22 mouse cellular contexts compared by ENCODE assay signal in the genomic region with DNA sequence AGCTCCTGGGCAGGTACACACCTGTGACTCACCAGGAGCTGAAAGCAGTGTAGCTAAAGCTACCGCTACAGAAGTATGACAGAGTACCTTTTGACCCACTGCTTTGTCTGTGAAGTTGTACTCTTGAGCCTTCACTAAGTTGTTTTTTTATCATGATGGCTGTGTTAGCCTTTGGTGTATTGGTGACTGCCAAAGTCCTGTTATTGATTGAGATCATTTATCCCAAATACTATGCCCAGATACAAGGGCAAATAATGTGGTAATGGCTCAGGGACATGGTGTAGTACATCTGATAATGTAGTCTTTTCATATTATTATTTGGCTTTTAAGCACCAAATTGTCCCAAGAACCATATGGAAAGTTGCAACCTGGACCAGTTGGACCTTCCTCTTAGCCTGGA. TPM values are rescaled to one million over a fixed set of nuclear protein-coding genes. Genes with fewer than 3 reads are reported as not detected.
DNase-seq lines count a peak whose midpoint lies in the region; ATAC-seq and TF ChIP-seq lines count a peak whose summit lies in the region.
"Had no signal": no experiment of that assay in that cellular context is flagged by ENCODE, and none has a peak within 500 bp of the region (broad histone marks: within the 10 kb centered on the region; RNA-seq: fewer than 3 reads in every experiment).

No protein-coding gene starts in this region.

- H3K27me3 ChIP-seq in liver, postnatal 0 days (ENCODE audit: insufficient read depth, low read length) = no peaks in the 10 kb centered on the region
- no peaks in the 10 kb centered on the region for H3K27me3 ChIP-seq in liver, embryonic 12.5 days (replicated peaks)
- H3K27me3 ChIP-seq: CH12.LX; embryonic facial prominence, embryonic 12.5 days; forebrain, embryonic 13.5 days; forebrain, embryonic 15.5 days had no signal

- H3K4me1 ChIP-seq in liver, postnatal 0 days (ENCODE audit: insufficient read depth) = peaks cover 13% of the 10 kb centered on the region
- H3K4me1 ChIP-seq in liver, embryonic 12.5 days = peaks cover 34% of the 10 kb centered on the region
- H3K4me1 ChIP-seq: forebrain, embryonic 13.5 days; forebrain, embryonic 15.5 days had no signal

- H3K27ac ChIP-seq in gastrocnemius, adult 2 months = peak overlapping the region; percentile 91
- peak overlapping the region; percentile 46; the same call in 1 of the 2 replicates for H3K27ac ChIP-seq in liver, postnatal 0 days (ENCODE audit: low read depth)
- H3K27ac ChIP-seq in liver, embryonic 12.5 days = no peak overlapping the region
- H3K27ac ChIP-seq: embryonic facial prominence, embryonic 10.5 days; embryonic facial prominence, embryonic 12.5 days; forebrain, embryonic 13.5 days; forebrain, embryonic 15.5 days had no signal

- DNase-seq in gastrocnemius, adult 2 months = no peak
- no peak for DNase-seq in gastrocnemius, postnatal 4 days (ENCODE audit: low spot score in 2 of 2)
- no peak for DNase-seq in liver, postnatal 0 days
- no peak for DNase-seq in layer of hippocampus, adult 9-10 months (ENCODE audit: low spot score)
- DNase-seq: adrenal gland, adult 2 months; adrenal gland, postnatal 10 days; adrenal gland, postnatal 25 days; B cell, adult 2 months; cerebellum, adult 11 months; cerebellum, adult 18-20 months; cerebellum, adult 8-10 months; cerebellum, postnatal 10 days; cerebellum, postnatal 25 days; forebrain, postnatal 0 days had no signal

- H3K9ac ChIP-seq in liver, postnatal 0 days (replicated peaks) = no peak overlapping the region
- no peak overlapping the region for H3K9ac ChIP-seq in liver, embryonic 12.5 days
- H3K9ac ChIP-seq: embryonic facial prominence, embryonic 12.5 days; forebrain, embryonic 13.5 days; forebrain, embryonic 15.5 days; forebrain, postnatal 0 days had no signal

- intact Hi-C loops in gastrocnemius, adult 2 months (cut with DNase I) = loop anchor here (2.0 kb wide), 1 partner anchor 44 kb away; a partner anchor contains a TSS

- no peak overlapping the region for H3K4me2 ChIP-seq in liver, postnatal 0 days (ENCODE audit: low read depth, low read length)
- no peak overlapping the region for H3K4me2 ChIP-seq in liver, embryonic 12.5 days
- H3K4me2 ChIP-seq: embryonic facial prominence, embryonic 12.5 days; forebrain, embryonic 13.5 days; forebrain, embryonic 15.5 days had no signal

- H3K4me3 ChIP-seq in gastrocnemius, adult 2 months = no peak overlapping the region
- no peak overlapping the region for H3K4me3 ChIP-seq in liver, postnatal 0 days (ENCODE audit: low read depth, low read length)
- no peak overlapping the region for H3K4me3 ChIP-seq in liver, embryonic 12.5 days
- H3K4me3 ChIP-seq: embryonic facial prominence, embryonic 10.5 days; embryonic facial prominence, embryonic 12.5 days; forebrain, embryonic 13.5 days; forebrain, embryonic 15.5 days had no signal

- 83% methylated on average over 1 of the region's 1 CpGs for WGBS in liver, postnatal 0 days (ENCODE audit: insufficient replicate concordance)
- WGBS in liver, embryonic 12.5 days (ENCODE audit: insufficient replicate concordance) = 89% methylated on average over 1 of the region's 1 CpGs

- H3K9me3 ChIP-seq in liver, postnatal 0 days (ENCODE audit: low read length) = no peaks in the 10 kb centered on the region
- H3K9me3 ChIP-seq in liver, embryonic 12.5 days (replicated peaks) = 0 out of 2 replicates have a peak, but pooled peaks cover 2% of the 10 kb centered on the region
- H3K9me3 ChIP-seq: embryonic facial prominence, embryonic 10.5 days; embryonic facial prominence, embryonic 12.5 days; forebrain, embryonic 13.5 days; forebrain, embryonic 15.5 days; G1E had no signal

- no peaks in the 10 kb centered on the region for H3K36me3 ChIP-seq in liver, postnatal 0 days (replicated peaks; ENCODE audit: insufficient read depth, low read length)
- H3K36me3 ChIP-seq in liver, embryonic 12.5 days = no peaks in the 10 kb centered on the region
- H3K36me3 ChIP-seq: embryonic facial prominence, embryonic 10.5 days; embryonic facial prominence, embryonic 12.5 days; forebrain, embryonic 15.5 days; G1E had no signal

- peak; percentile 85 for ATAC-seq in liver, postnatal 0 days
- no peak for ATAC-seq in liver, embryonic 12.5 days
- ATAC-seq: CD4-positive, CD25-positive, alpha-beta regulatory T cell, adult 4 months; forebrain, embryonic 13.5 days; forebrain, embryonic 15.5 days; forebrain, postnatal 0 days had no signal

- no peak for TF ChIP-seq EP300 in liver, postnatal 0 days (IDR thresholded peaks at IDR 0.05; ENCODE audit: low read depth)

- no peak for TF ChIP-seq CTCF in gastrocnemius, adult 2 months (IDR thresholded peaks at IDR 0.05)
- TF ChIP-seq CTCF in liver, postnatal 0 days (IDR thresholded peaks at IDR 0.05; ENCODE audit: low read depth) = no peak

RNA-seq across cellular contexts. Expression of a gene that starts 43.3 kb away (rescaled TPM):
- 10 to 100 TPM; 45.6 to 62.4 TPM for total RNA-seq in gastrocnemius, adult 2 months (2021)
- 10 to 100 TPM; 35.9 to 43.5 TPM for total RNA-seq in gastrocnemius, postnatal 4 days (2021)
- 2.5 and 5.4 TPM in 2 replicates for polyA plus RNA-seq in liver, postnatal 0 days (2015; fragmentation: Nextera tagmentation; extraction: Ambion mirVana)
- 2.4 and 2.5 TPM in 2 replicates for polyA plus RNA-seq in liver, embryonic 12.5 days (2016; fragmentation: Nextera tagmentation; extraction: Ambion mirVana)
- polyA plus RNA-seq: G1E had no signal
